Comparison of ENCODE assay signal across 10 mouse cellular contexts in the genomic region with DNA sequence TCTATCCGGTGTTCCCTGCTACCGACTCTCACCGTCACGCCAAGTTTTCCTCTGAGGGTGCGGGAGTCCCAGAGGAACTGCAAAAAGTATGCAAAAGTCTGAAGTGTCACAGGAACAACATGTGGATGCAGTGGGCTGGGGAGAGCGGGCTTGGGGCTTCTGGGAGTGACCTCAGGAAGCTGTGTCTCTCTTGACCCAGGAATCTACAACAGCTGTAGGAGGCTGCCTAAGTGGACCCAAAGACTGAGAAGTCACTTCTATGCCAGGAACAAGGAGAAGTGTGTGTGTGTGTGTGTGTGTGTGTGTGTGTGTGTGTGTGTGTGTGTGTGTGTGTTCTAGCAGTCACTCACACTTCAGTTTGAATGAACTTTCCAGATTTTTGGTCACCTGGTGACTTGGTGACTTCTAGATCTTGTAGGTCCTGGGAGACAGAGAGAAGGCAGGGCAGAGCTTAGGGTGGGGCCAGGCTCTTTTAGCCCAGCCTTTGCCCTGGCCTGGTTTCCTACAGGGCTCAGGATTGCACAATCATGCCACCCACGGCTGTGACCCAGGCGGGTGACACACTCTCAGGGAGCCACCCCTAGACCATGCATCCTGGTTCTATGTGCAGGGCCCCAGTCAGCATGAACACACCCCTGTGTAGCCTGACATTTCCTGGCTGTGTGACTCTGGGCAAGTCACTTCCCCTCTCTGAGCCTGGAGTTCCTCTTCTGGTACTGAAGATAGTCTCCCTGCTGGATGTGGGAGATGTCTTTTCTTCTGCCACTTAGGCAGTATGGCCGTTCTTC.
A peak's percentile ranks its signal among the peaks of the same experiment; 100 is the strongest.
DNase-seq lines count a peak whose midpoint lies in the region; ATAC-seq and TF ChIP-seq lines count a peak whose summit lies in the region.
"Had no signal": no experiment of that assay in that cellular context is flagged by ENCODE, and none has a peak within 500 bp of the region (broad histone marks: within the 10 kb centered on the region; RNA-seq: fewer than 3 reads in every experiment).

No protein-coding gene starts in this region.

- peak; percentile 70 for DNase-seq in layer of hippocampus, adult 11-12 months (ENCODE audit: low spot score)
- DNase-seq in layer of hippocampus, postnatal 36 days, result no peak
- peak; percentile 52 for DNase-seq in liver, embryonic 13.5 days
- no peak for DNase-seq in frontal cortex, postnatal 36 days (ENCODE audit: low spot score in 2 of 2)
- no peak for DNase-seq in cerebellum, adult 2 months
- no peak for DNase-seq in midbrain, embryonic 11.5 days (ENCODE audit: low spot score, missing footprints)
- DNase-seq: lung, embryonic 14.5 days; thymus, postnatal 36 days had no signal

- ATAC-seq in liver, embryonic 13.5 days (ENCODE audit: low read depth), result peak; percentile 76
- no peak for ATAC-seq in midbrain, embryonic 11.5 days (ENCODE audit: low FRiP score)

- WGBS in liver, embryonic 13.5 days (ENCODE audit: insufficient replicate concordance), result 63% methylated on average over 9 of the region's 9 CpGs
- 70% methylated on average over 9 of the region's 9 CpGs for WGBS in small intestine, adult 2 months
- 90% methylated on average over 9 of the region's 9 CpGs for WGBS in cerebellum, adult 2 months
- WGBS in midbrain, embryonic 11.5 days, result 85% methylated on average over 9 of the region's 9 CpGs

- H3K36me3 ChIP-seq in liver, embryonic 13.5 days, result no peaks in the 10 kb centered on the region
- H3K36me3 ChIP-seq in small intestine, adult 2 months (ENCODE audit: control insufficient read depth, insufficient read depth, low read length), result no peaks in the 10 kb centered on the region
- H3K36me3 ChIP-seq in midbrain, embryonic 11.5 days (ENCODE audit: control insufficient read depth, insufficient read depth, low read length), result no peaks in the 10 kb centered on the region

- no peak overlapping the region for H3K9ac ChIP-seq in liver, embryonic 13.5 days
- H3K9ac ChIP-seq in midbrain, embryonic 11.5 days (ENCODE audit: low read length), result no peak overlapping the region
- H3K9ac ChIP-seq: lung, embryonic 14.5 days had no signal

- peak overlapping the region; percentile 81 for H3K27ac ChIP-seq in brown adipose tissue, adult 24 weeks (replicated peaks; ENCODE audit: low read depth, low read length)
- H3K27ac ChIP-seq in liver, embryonic 13.5 days, result 0 out of 2 replicates have a peak overlapping the region, but pooled peaks have one; percentile 43
- H3K27ac ChIP-seq in small intestine, adult 2 months (ENCODE audit: insufficient read depth, low read depth, low read length), result peak overlapping the region; percentile 26; the same call in 1 of the 2 replicates
- no peak overlapping the region for H3K27ac ChIP-seq in cerebellum, adult 2 months (ENCODE audit: insufficient read depth, low read length)
- H3K27ac ChIP-seq in midbrain, embryonic 11.5 days (ENCODE audit: low read depth, low read length), result no peak overlapping the region

- no peak for TF ChIP-seq CTCF in small intestine, adult 2 months (IDR thresholded peaks at IDR 0.05; ENCODE audit: extremely low read depth, insufficient read length, insufficient replicate concordance, low read depth, low read length)
- no peak for TF ChIP-seq CTCF in cerebellum, adult 2 months (IDR thresholded peaks at IDR 0.05; ENCODE audit: borderline replicate concordance, insufficient read depth, low read depth, low read length)

- no peaks in the 10 kb centered on the region for H3K9me3 ChIP-seq in liver, embryonic 13.5 days (replicated peaks)
- H3K9me3 ChIP-seq in midbrain, embryonic 11.5 days (ENCODE audit: control insufficient read depth, low read length), result no peaks in the 10 kb centered on the region

- H3K4me2 ChIP-seq in liver, embryonic 13.5 days, result no peak overlapping the region
- H3K4me2 ChIP-seq in midbrain, embryonic 11.5 days, result no peak overlapping the region
- H3K4me2 ChIP-seq: lung, embryonic 14.5 days had no signal

- no peak for TF ChIP-seq POLR2A in small intestine, adult 2 months (IDR thresholded peaks at IDR 0.05; ENCODE audit: low read depth, low read length)
- TF ChIP-seq POLR2A in cerebellum, adult 2 months (IDR thresholded peaks at IDR 0.05; ENCODE audit: borderline replicate concordance, insufficient read depth, low read length), result no peak

- no peaks in the 10 kb centered on the region for H3K27me3 ChIP-seq in liver, embryonic 13.5 days
- no peaks in the 10 kb centered on the region for H3K27me3 ChIP-seq in small intestine, adult 2 months (ENCODE audit: control insufficient read depth, insufficient read depth, low read length)
- no peaks in the 10 kb centered on the region for H3K27me3 ChIP-seq in cerebellum, adult 2 months (ENCODE audit: control insufficient read depth, insufficient read depth, low read length)
- no peaks in the 10 kb centered on the region for H3K27me3 ChIP-seq in midbrain, embryonic 11.5 days (ENCODE audit: control insufficient read depth, insufficient read depth, low read length)

- H3K4me3 ChIP-seq in brown adipose tissue, adult 24 weeks (ENCODE audit: insufficient read depth, low read depth, low read length), result no peak overlapping the region
- H3K4me3 ChIP-seq in liver, embryonic 13.5 days (replicated peaks), result no peak overlapping the region
- no peak overlapping the region for H3K4me3 ChIP-seq in small intestine, adult 2 months (ENCODE audit: low read depth, low read length)
- H3K4me3 ChIP-seq in cerebellum, adult 2 months (replicated peaks; ENCODE audit: insufficient read depth, low read depth, low read length), result no peak overlapping the region
- H3K4me3 ChIP-seq in midbrain, embryonic 11.5 days (ENCODE audit: low read depth, low read length), result no peak overlapping the region

- peaks cover 34% of the 10 kb centered on the region for H3K4me1 ChIP-seq in brown adipose tissue, adult 24 weeks (ENCODE audit: control insufficient read depth, insufficient read depth, insufficient read length, low read length)
- H3K4me1 ChIP-seq in liver, embryonic 13.5 days (replicated peaks), result peaks cover 73% of the 10 kb centered on the region
- peaks cover 33% of the 10 kb centered on the region for H3K4me1 ChIP-seq in small intestine, adult 2 months (ENCODE audit: control insufficient read depth, insufficient read depth, insufficient read length, low read length)
- no peaks in the 10 kb centered on the region for H3K4me1 ChIP-seq in cerebellum, adult 2 months (ENCODE audit: control insufficient read depth, insufficient read depth, low read length)
- H3K4me1 ChIP-seq in midbrain, embryonic 11.5 days (ENCODE audit: control insufficient read depth, insufficient read depth, low read length), result no peaks in the 10 kb centered on the region; the same call in 1 of the 2 replicates

Comparison
In these comparisons a context has a peak if more than half of its experiments do, and no peak if none do; other contexts are left out.
1. DNase-seq: peak in layer of hippocampus, adult 11-12 months (single experiment) and liver, embryonic 13.5 days (single experiment); none in layer of hippocampus, postnatal 36 days (0 of 2), frontal cortex, postnatal 36 days (0 of 2), cerebellum, adult 2 months (0 of 2) and midbrain, embryonic 11.5 days (single experiment).
2. H3K27ac ChIP-seq: peak in brown adipose tissue, adult 24 weeks (single experiment), liver, embryonic 13.5 days (single experiment) and small intestine, adult 2 months (single experiment); none in cerebellum, adult 2 months (single experiment) and midbrain, embryonic 11.5 days (single experiment).